Mouse (Mus musculus) adrenal gland, postnatal 10 days (tissue): ENCODE measurements at regions not wholly inside any gene's neighbourhood (a gene's known extent, or its start where the extent isn't known, plus 50 kb on each side); places are given as distances from the start of the nearest gene placed in this dataset.
"Not testable (repeated sequence)": the region's sequence is repeated elsewhere in the genome, so short reads cannot be mapped to it uniquely, and the experiment has no call there.

Source experiments
- DNase-seq: peaks from one replicate; pipeline ENCODE4 v3.0.0; 2021; ENCODE audit warnings: mixed read lengths

DNA sequence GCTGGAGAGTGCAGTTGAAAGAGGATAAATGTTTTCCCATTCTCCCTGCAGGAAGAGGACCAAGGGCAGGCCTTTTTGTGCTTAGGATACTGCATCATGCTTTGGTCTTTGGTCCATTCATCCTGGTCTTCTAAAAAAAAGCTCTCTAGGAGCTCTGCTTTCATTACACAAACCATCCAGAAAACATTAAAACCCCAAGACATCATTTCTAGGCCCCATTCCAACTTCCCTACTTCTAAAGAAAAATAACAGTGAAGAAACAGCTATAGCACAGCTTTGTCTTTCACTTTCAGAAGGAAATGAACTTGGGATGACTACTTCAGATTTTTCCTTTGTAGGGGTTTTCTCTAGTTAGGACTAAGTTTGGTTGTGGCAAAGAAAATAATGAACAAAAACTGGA, 185.1 kb upstream of the Tmc3 start:
- DNase-seq: no peak

GRCm38 (mm10) chr7:83401001-83401400, 183.7 kb upstream of the Tmc3 start:
- DNase-seq: no peak

- not testable (repeated sequence) for DNase-seq
Measured at GRCm38 (mm10) chr7:83412745-83413144, 172.0 kb upstream of the Tmc3 start.

- DNase-seq: no peak
Measured at GRCm38 (mm10) chr7:83429929-83430556, 154.7 kb upstream of the Tmc3 start.

DNA sequence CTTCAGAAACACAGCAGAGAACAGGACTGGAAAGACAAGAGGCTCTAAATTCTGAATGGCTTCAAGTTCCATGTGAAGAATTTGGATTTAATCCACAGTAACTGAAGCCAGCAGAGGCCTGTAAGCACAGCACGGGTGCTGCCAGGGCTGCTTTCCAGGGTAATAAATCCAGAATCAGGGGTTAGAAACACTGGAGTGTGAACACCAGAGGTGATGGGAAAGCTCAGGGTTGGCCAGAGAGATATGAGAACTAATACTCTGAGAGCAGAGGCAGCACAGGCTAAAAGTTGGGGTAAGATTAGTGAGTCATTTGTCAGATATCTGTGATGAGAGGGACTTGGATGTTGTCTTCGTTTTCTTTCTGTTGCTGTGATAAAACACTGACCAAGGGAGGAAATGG, 153.6 kb upstream of the Tmc3 start:
- peak; percentile 29 for DNase-seq

GRCm38 (mm10) chr7:83432843-83433242, 151.9 kb upstream of the Tmc3 start:
- no peak for DNase-seq

DNA sequence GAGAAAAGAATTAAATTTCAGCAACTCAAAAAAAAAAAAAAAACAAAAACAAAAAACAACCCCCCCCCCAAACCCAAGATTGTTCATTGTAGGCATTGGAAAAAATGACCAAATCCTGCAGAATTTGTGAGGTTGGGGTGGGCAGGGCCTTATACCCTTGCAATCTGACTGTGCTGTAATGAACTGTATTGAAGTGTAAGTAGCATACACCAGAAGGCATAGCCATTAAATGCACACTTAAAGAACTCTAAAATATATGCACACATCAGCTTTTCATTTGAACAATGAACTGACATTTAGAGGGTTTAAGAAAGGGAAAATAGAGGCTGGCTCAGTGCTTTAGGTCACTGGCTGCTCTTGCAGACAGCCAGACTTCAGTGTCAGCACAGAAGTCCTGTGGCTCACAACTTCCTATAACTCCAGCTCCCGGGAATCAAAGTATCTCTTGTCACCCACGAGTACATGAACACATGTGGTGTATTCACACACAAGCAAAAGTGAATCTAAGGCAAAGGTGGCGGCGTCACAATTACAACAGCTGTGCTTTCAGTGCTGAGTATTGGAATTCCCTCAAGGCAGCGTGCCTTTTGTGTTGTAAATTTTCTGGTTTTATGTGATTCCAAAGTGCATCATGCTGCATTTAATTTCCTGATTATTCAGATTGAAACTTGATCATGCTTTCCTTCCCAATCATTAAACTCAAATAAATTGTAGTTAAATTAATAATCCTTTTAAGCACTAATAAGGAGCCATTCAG, 150.6 kb upstream of the Tmc3 start:
- DNase-seq: no peak

DNA sequence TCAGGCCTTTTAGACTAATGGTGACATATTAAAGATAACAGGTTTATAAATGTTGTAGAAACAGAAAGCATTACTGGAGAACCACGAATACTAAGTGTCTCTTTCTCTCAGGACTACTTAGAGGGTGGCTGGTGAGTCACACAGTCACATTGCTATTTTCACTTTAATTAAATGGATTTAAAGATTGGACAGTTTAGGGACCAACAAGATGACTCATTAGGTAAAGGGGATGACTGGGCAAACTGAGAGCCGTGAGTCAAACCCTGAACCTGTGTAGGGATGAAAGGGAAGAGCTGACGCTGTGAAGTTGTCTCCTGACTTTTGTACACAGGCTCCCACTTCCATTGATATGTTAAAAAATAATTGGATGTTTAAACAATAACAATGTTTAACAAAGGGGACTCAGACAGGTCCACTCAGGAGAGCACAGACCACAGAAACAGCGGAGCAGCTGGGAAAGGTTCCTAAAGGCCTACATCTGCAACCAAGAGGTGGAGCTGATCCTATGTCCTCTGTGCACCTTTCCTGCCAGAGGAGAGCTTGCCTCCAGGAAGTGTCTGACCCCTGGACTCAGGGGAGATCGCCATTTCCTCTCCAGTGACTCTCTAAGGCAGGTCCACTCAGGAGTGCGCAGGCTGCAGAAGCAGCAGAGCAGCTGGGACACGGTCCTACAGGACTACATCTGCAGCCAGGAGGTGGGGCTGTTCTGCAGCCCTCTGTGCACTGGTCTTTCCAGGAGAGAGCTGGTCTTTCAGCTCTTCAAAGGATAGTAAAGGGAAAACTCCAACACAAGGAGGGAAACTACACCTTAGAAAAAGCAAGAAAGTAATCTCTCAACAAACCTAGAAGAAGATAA, 146.0 kb upstream of the Tmc3 start:
- peak; percentile 39 for DNase-seq

GRCm38 (mm10) chr7:83443596-83444278, 141.0 kb upstream of the Tmc3 start:
- DNase-seq: no peak

DNA sequence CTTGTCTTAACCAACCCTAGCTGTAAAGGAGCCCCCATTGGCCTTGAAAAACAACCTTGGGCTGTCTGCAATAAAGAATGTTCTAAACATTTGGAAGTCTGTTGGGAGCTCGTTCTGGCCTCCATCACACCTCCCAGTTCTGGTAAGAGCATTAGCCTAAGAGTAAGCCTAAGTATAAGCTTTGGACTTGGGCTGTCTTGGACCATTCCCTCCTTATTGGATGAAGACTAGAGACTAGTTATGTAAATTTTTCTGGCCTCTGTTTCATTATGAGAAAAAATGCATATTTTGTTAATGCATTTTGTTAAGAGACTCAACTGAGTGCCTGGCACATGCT, 140.5 kb upstream of the Tmc3 start:
- DNase-seq: no peak

- DNase-seq: no peak
Measured at GRCm38 (mm10) chr7:83445181-83445926, 139.4 kb upstream of the Tmc3 start.

GRCm38 (mm10) chr7:83450346-83450745, 134.4 kb upstream of the Tmc3 start:
- DNase-seq: no peak

DNA sequence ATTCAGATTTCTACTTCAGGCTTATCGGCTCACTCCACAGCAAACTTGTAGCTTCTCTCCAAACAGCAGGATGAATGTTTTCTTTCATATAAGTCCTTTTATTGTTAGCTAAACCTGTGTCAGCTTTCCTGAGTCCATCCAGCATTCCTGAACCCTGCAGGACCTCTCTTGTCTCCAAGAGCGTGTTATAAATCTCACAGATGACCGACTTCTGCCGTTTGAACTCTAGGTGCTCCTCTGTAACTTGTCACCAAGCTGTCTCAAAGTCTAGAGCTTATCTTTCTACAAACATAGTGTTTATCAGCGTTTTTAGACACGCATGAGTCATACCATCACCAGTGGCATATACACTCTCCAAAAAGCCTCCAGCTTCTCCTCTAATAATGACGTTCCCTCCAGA, 132.4 kb upstream of the Tmc3 start:
- no peak for DNase-seq

DNA sequence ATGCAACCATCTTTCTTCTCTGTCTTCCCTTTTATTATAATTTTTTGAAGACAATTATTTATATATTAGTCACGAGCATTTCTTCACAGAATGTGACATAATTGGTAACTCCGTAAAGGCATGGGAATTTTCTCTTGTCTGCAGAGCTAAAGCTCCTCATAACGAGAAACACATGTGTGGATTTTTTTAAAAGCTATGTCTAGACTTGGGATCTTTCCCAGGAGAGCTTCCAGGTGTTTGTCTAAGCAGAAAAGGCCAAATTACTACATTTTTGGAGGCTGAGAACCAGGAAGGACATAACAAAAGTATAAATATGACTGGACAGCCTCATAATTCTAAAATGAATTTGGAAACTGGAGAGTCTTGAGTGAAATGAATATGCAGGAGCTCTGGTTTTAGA, 125.2 kb upstream of the Tmc3 start:
- DNase-seq: no peak

DNA sequence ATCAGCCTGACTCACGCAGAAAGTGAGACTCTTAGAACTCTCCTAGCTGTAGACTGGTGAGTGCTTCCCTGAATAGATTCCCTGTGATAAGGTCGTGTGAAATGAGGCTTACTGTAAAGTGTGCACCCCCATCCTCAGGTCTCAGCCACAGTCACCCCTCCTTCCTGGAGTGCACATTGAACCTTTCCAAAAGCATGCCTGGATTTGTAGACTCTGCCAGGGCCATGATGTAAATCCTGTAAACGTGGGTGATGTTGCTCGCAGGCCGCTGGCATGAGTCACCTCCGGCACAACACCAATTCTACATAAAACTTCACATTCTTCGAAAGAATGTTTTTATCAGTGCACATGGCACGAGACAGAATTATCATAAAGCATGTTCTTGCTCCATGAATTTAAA, 117.7 kb upstream of the Tmc3 start:
- no peak for DNase-seq

DNA sequence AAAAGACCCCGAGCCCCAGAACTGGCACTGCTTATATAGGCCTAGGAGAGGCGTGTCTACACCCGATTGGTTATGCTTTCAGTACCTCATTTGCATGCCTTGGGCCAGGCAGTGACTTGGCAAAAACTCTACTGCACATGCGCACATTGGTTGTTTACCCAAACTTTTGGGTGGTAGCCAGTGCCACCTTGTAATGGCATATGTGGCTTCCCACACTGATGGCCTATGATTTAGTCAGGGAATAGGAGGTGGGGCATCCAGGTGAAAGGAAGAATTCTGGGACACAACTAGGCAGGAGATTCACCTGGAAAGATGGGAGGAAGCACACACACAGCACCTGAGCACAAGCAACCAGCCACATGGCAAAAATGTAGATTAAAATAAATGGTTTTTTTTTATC, 114.9 kb upstream of the Tmc3 start:
- not testable (repeated sequence) for DNase-seq

DNA sequence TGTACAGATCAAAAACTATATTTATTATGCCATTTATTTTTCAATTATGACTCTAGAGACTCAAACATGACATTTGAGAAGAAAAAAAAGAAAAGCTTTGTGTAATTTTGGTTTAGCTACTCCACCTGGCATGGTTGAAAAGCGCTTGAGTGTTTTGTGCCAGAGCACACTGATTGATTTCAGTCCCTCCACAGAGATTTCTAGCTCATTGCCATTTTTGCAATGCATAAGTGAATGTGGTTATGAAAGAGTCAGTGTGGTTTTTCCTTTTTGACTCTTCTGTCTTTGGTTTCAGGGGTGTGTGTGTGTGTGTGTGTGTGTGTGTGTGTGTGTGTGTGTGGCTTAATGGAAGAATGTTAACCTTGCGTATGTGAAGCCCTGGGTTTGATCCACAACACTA, 113.6 kb upstream of the Tmc3 start:
- DNase-seq: no peak

DNA sequence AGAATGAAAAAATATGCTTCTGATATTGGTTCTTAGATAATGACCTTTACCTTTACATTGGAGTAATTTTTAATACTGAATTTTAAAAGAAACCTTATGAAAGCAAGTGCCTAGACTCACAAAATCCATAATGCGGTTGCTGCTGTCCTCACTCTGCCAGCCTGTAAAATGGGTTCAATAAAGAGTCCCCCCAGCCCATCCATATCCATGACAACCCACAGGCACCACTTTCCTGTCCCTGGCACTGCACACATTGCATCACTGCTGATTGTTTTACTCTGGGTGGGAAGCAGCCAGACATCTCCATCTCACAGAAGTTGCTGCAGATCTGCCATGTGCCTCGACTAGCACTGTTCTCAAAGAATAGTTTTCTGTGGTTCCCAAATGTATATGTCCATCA, 110.3 kb upstream of the Tmc3 start:
- no peak for DNase-seq

DNA sequence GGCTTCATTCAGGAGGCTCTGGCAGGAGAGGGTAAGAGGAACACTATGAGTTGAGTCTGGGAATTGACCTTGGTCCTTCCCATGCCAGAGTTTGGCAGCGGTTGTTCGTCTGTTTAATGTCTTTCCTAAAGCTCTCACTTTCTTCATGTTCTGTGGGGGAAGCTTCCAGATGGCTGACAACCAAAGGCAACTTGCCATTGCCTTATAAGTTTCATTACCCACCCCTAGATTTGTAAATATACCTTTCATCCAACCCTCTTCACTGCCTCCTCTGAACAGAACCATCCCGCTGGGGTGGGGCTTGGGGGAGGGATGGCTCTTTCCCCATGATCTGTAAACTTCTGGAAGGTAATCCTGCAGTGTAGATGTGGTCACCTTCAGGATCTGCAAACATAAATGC, 109.7 kb upstream of the Tmc3 start:
- DNase-seq: no peak

GRCm38 (mm10) chr7:83475438-83476160, 109.1 kb upstream of the Tmc3 start:
- no peak for DNase-seq

DNA sequence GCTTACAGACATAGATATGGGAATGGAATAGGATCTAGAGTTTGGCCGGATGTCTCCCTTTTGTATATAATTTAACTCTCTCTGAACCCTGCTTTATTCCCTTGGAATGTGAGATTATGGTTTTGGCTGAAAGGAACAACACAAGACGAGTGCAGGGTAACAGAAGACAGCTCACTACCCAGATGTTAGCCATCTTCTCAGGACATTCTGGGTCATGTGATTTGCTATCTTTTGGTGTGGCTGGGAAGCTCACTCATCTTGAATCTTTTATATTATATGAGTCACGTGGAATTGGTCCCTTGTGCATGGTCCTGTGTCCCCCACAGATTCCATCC, 108.6 kb upstream of the Tmc3 start:
- DNase-seq: no peak

- DNase-seq: no peak
Measured at GRCm38 (mm10) chr7:83476861-83477260, 107.9 kb upstream of the Tmc3 start.
